Mouse (Mus musculus): ENCODE measurements around the gene Ccm2.

DNA sequence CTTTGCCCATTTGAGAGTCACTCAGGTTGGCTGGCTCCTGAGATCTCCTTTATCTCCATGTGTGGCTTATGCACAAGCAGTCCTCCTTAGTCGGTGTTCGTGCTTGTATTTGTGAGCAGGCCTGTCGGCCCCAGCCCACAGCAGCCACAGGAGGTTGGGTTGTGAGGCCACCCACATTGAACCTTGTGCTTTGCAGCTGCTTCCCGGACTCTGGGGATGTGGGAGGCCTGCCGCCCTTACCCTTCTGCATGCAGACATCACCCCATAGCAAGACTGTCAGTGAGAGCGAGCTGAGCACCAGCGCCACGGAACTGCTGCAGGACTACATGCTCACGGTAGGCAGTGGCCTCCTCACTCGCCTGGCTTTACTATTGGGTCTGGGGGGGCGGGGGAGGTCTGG lies 46.7 kb downstream of the Ccm2 start:
- TF ChIP-seq CTCF (IDR thresholded peaks at IDR 0.05; ENCODE audit: low read depth) (no peak), EP300 (IDR thresholded peaks at IDR 0.05; ENCODE audit: low read depth) (no peak)
